Mouse (Mus musculus) 3T3-L1 (cell line): ENCODE data around the gene Sh3pxd2a.
A peak's percentile ranks its signal among the peaks of the same experiment; 100 is the strongest.

Experiments used
- DNase-seq: peaks from one replicate; pipeline ENCODE4 v3.0.0-alpha.2; 2015; ENCODE audit warnings: low read depth, low spot score

Gene Sh3pxd2a

GRCm38 (mm10) chr19:47240076-47240475 lies 224.1 kb downstream of the Sh3pxd2a start:
- DNase-seq: no peak

GRCm38 (mm10) chr19:47233087-47233486 lies 231.1 kb downstream of the Sh3pxd2a start:
- peak; percentile 77 for DNase-seq

GRCm38 (mm10) chr19:47232077-47232865 lies 231.9 kb downstream of the Sh3pxd2a start:
- peak; percentile 70 for DNase-seq

GRCm38 (mm10) chr19:47231389-47231788 lies 232.8 kb downstream of the Sh3pxd2a start:
- no peak for DNase-seq

GRCm38 (mm10) chr19:47230682-47231081 lies 233.5 kb downstream of the Sh3pxd2a start:
- DNase-seq: no peak

GRCm38 (mm10) chr19:47230082-47230481 lies 234.1 kb downstream of the Sh3pxd2a start:
- DNase-seq: no peak

GRCm38 (mm10) chr19:47229461-47229860 lies 234.7 kb downstream of the Sh3pxd2a start:
- DNase-seq: no peak

GRCm38 (mm10) chr19:47228725-47229252 lies 235.4 kb downstream of the Sh3pxd2a start:
- DNase-seq: no peak

GRCm38 (mm10) chr19:47225791-47226190 lies 238.4 kb downstream of the Sh3pxd2a start:
- DNase-seq: no peak

- no peak for DNase-seq
Measured at GRCm38 (mm10) chr19:47224743-47225142, 239.5 kb downstream of the Sh3pxd2a start.

GRCm38 (mm10) chr19:47222841-47223557 lies 241.2 kb downstream of the Sh3pxd2a start:
- DNase-seq: no peak

- no peak for DNase-seq
Measured at GRCm38 (mm10) chr19:47222154-47222840, 241.9 kb downstream of the Sh3pxd2a start.

- no peak for DNase-seq
Measured at GRCm38 (mm10) chr19:47221500-47222153, 242.6 kb downstream of the Sh3pxd2a start.

GRCm38 (mm10) chr19:47221006-47221405 lies 243.2 kb downstream of the Sh3pxd2a start:
- peak; percentile 33 for DNase-seq

GRCm38 (mm10) chr19:47220232-47220631 lies 244.0 kb downstream of the Sh3pxd2a start:
- no peak for DNase-seq

GRCm38 (mm10) chr19:47219622-47220021 lies 244.6 kb downstream of the Sh3pxd2a start:
- DNase-seq: peak; percentile 92

GRCm38 (mm10) chr19:47216766-47217165 lies 247.4 kb downstream of the Sh3pxd2a start:
- DNase-seq: peak; percentile 49

GRCm38 (mm10) chr19:47213470-47213869 lies 250.7 kb downstream of the Sh3pxd2a start:
- DNase-seq: no peak

- no peak for DNase-seq
Measured at GRCm38 (mm10) chr19:47212401-47212800, 251.8 kb downstream of the Sh3pxd2a start.

GRCm38 (mm10) chr19:47211609-47212312 lies 252.4 kb downstream of the Sh3pxd2a start:
- no peak for DNase-seq

- DNase-seq: no peak
Measured at GRCm38 (mm10) chr19:47210432-47210831, 253.8 kb downstream of the Sh3pxd2a start.
